Mouse (Mus musculus): ENCODE data around the gene Il16. TPM values are rescaled to one million over a fixed set of nuclear protein-coding genes. Genes with fewer than 3 reads are reported as not detected.
"Not testable (repeated sequence)": the region's sequence is repeated elsewhere in the genome, so short reads cannot be mapped to it uniquely, and the experiment has no call there.

Il16 gene
- polyA plus RNA-seq, 1 experiment, result 70.7 TPM

DNA sequence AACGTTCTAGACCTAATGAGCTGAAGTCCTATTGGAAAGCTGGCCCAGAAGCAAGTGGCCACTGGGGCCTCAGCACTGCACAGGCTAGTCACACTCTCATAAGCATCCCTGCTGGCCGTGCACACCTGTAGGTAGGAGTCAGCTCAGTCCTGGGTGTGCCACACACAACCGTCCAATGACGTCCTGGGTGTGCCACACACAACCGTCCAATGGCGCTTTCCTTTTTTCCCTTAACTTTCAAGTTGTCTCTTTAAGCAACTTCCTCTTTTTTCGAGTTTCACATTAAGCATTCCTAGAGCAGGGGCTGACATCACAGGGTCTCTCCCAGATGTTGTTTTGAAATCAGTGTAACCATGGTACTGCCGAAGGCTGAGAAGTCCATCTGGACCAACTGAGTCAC, 25.3 kb downstream of the Il16 start:
- Histone ChIP-seq H3K4me3 (ENCODE audit: extremely low read depth, insufficient read depth, insufficient read length) (no peak overlapping the region), H3K27ac (ENCODE audit: insufficient read depth, low read length) (no peak overlapping the region), H3K36me3 (ENCODE audit: control insufficient read depth, insufficient read depth, low read length) (no peaks in the 10 kb centered on the region), H3K4me1 (ENCODE audit: control insufficient read depth, insufficient read depth, insufficient read length) (peaks cover 7% of the 10 kb centered on the region; the same call in 1 of the 2 replicates), H3K27me3 (ENCODE audit: control insufficient read depth, insufficient read depth, low read length) (no peaks in the 10 kb centered on the region)
- no peak for DNase-seq (ENCODE audit: low read depth in 1 of 2, low spot score in 2 of 2)
- WGBS, result 16% methylated on average over 8 of the region's 8 CpGs
- no peak for TF ChIP-seq POLR2A (IDR thresholded peaks at IDR 0.05; ENCODE audit: low read depth, low read length)
- TF ChIP-seq CTCF (IDR thresholded peaks at IDR 0.05; ENCODE audit: extremely low read depth, insufficient read depth, insufficient read length, insufficient replicate concordance), result no peak

- no peak for TF ChIP-seq CTCF (IDR thresholded peaks at IDR 0.05; ENCODE audit: extremely low read depth, insufficient read depth, insufficient read length, insufficient replicate concordance)
- no peak for TF ChIP-seq POLR2A (IDR thresholded peaks at IDR 0.05; ENCODE audit: low read depth, low read length)
- DNase-seq (ENCODE audit: low read depth in 1 of 2, low spot score in 2 of 2), result no peak
- no peaks in the 10 kb centered on the region for H3K36me3 ChIP-seq (ENCODE audit: control insufficient read depth, insufficient read depth, low read length)
- no peak overlapping the region for H3K27ac ChIP-seq (ENCODE audit: insufficient read depth, low read length)
- H3K27me3 ChIP-seq (ENCODE audit: control insufficient read depth, insufficient read depth, low read length), result no peaks in the 10 kb centered on the region
- 13% methylated on average over 5 of the region's 5 CpGs for WGBS
- H3K4me1 ChIP-seq (ENCODE audit: control insufficient read depth, insufficient read depth, insufficient read length), result peaks cover 2% of the 10 kb centered on the region; the same call in 1 of the 2 replicates
- H3K4me3 ChIP-seq (ENCODE audit: extremely low read depth, insufficient read depth, insufficient read length), result no peak overlapping the region
Observed at GRCm38 (mm10) chr7:83717021-83717725, 28.4 kb downstream of the Il16 start.

GRCm38 (mm10) chr7:83713639-83714038, 31.9 kb downstream of the Il16 start:
- no peak overlapping the region for H3K4me3 ChIP-seq (ENCODE audit: extremely low read depth, insufficient read depth, insufficient read length)
- no peak overlapping the region for H3K27ac ChIP-seq (ENCODE audit: insufficient read depth, low read length)
- no peaks in the 10 kb centered on the region for H3K36me3 ChIP-seq (ENCODE audit: control insufficient read depth, insufficient read depth, low read length)
- H3K27me3 ChIP-seq (ENCODE audit: control insufficient read depth, insufficient read depth, low read length), result no peaks in the 10 kb centered on the region
- no peak for DNase-seq (ENCODE audit: low read depth in 1 of 2, low spot score in 2 of 2)
- TF ChIP-seq POLR2A (IDR thresholded peaks at IDR 0.05; ENCODE audit: low read depth, low read length), result no peak
- no peak for TF ChIP-seq CTCF (IDR thresholded peaks at IDR 0.05; ENCODE audit: extremely low read depth, insufficient read depth, insufficient read length, insufficient replicate concordance)
- no peaks in the 10 kb centered on the region for H3K4me1 ChIP-seq (ENCODE audit: control insufficient read depth, insufficient read depth, insufficient read length)
- 88% methylated on average over 1 of the region's 1 CpGs for WGBS

DNA sequence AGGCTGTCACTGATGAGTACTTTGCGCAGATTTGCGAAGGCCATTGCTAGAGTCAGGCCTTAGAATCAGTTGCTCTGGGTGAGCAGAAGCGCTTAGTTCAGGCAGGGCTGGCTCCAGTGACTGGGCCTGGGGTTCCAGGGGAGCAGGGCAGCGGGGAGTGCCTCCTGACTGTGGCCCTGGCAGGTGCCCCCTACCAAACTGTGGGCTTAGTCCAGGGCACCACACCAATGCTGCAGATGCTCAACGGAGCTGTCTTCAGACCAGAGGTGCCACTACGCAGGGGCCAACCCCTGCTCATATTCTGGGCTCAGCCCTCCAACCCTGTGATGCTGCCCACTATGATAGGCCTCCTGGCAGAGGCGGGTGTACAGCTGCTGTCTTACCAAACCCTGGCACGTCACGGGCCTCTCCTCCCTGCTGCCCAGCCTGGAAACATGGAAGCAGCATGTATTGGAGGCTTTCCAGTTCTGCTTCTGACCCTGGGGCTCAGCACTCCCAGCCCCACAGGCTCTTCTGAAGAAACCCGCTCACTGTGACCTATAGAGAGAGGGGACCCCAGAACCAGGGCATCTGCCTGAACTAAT, 33.8 kb downstream of the Il16 start:
- H3K27ac ChIP-seq (ENCODE audit: insufficient read depth, low read length); H3K36me3 ChIP-seq (ENCODE audit: control insufficient read depth, insufficient read depth, low read length); H3K4me1 ChIP-seq (ENCODE audit: control insufficient read depth, insufficient read depth, insufficient read length); H3K4me3 ChIP-seq (ENCODE audit: extremely low read depth, insufficient read depth, insufficient read length); DNase-seq (ENCODE audit: low read depth in 1 of 2, low spot score in 2 of 2); H3K27me3 ChIP-seq (ENCODE audit: control insufficient read depth, insufficient read depth, low read length): not testable (repeated sequence)
- 92% methylated on average over 10 of the region's 10 CpGs for WGBS

DNA sequence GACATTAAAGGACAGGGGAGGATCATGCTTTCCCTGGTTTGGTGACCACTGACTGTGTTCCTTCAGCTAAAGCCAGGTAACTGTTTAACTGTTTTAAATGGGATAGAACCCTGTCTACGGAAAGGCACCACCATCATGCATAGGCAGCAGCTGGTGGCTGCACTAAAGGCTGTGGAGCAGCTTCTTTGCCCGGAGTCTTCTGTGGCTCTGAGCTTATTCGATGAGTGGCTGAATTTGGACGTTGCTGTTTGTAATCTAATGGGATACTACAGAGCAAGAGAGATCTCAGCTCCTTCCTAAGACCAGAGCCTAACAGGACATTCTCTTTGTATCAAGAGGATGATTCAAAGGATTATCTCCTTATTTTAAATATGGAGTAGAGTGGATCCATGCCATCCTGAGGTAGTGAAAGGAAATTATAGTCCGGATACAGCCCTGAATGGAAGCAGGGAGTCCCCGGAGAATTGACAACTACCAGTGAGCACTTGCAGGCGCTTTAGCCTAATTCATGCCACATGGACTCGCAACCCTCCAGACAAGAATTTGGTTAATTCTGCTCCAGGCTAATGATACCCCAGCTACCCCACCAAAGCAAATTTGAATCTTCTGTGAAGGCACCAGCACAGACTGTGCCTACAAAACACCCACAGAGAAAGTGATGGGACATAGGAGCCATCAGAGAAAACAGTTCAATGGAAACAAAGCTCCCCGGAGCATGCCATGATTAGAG, 42.3 kb downstream of the Il16 start:
- Histone ChIP-seq H3K27me3 (ENCODE audit: control insufficient read depth, insufficient read depth, low read length) (no peaks in the 10 kb centered on the region), H3K4me3 (ENCODE audit: extremely low read depth, insufficient read depth, insufficient read length) (no peak overlapping the region), H3K4me1 (ENCODE audit: control insufficient read depth, insufficient read depth, insufficient read length) (no peaks in the 10 kb centered on the region), H3K27ac (ENCODE audit: insufficient read depth, low read length) (no peak overlapping the region), H3K36me3 (ENCODE audit: control insufficient read depth, insufficient read depth, low read length) (no peaks in the 10 kb centered on the region)
- DNase-seq (ENCODE audit: low read depth in 1 of 2, low spot score in 2 of 2), result no peak
- TF ChIP-seq CTCF (IDR thresholded peaks at IDR 0.05; ENCODE audit: extremely low read depth, insufficient read depth, insufficient read length, insufficient replicate concordance) (no peak), POLR2A (IDR thresholded peaks at IDR 0.05; ENCODE audit: low read depth, low read length) (no peak)
- 87% methylated on average over 9 of the region's 9 CpGs for WGBS

- WGBS, result 39% methylated on average over 6 of the region's 6 CpGs
- Histone ChIP-seq H3K27me3 (ENCODE audit: control insufficient read depth, insufficient read depth, low read length) (no peaks in the 10 kb centered on the region), H3K27ac (ENCODE audit: insufficient read depth, low read length) (no peak overlapping the region), H3K36me3 (ENCODE audit: control insufficient read depth, insufficient read depth, low read length) (no peaks in the 10 kb centered on the region), H3K4me3 (ENCODE audit: extremely low read depth, insufficient read depth, insufficient read length) (no peak overlapping the region), H3K4me1 (ENCODE audit: control insufficient read depth, insufficient read depth, insufficient read length) (no peaks in the 10 kb centered on the region)
- no peak for DNase-seq (ENCODE audit: low read depth in 1 of 2, low spot score in 2 of 2)
- TF ChIP-seq POLR2A (IDR thresholded peaks at IDR 0.05; ENCODE audit: low read depth, low read length) (no peak), CTCF (IDR thresholded peaks at IDR 0.05; ENCODE audit: extremely low read depth, insufficient read depth, insufficient read length, insufficient replicate concordance) (no peak)
Observed at GRCm38 (mm10) chr7:83699066-83699745, 46.3 kb downstream of the Il16 start.
